Mouse (Mus musculus) kidney, adult 2 months (tissue): ENCODE results near the gene B4galt5.

ENCODE experiments used
- CTCF ChIP-seq: fragments of 200-500 bp; conservative IDR thresholded peaks from 2 replicates; pipeline ENCODE4 v1.5.1; 2011; ENCODE audit warnings: low read depth, mild to moderate bottlenecking, control low read depth, low read length, moderate library complexity, mixed read lengths; ENCODE audit not compliant: insufficient read depth, insufficient read length
- POLR2A ChIP-seq: fragments of 200-500 bp; IDR thresholded peaks from one replicate; pipeline ENCODE4 v1.6.1; 2011; ENCODE audit warnings: low read depth, low read length, control low read depth

- no peak for TF ChIP-seq CTCF
- TF ChIP-seq POLR2A: no peak
Measured at GRCm38 (mm10) chr2:167323116-167323515, 25.9 kb downstream of the B4galt5 start.
